Mouse (Mus musculus) embryonic facial prominence, embryonic 12.5 days (tissue): ENCODE results near the gene Pak1. TPM values are rescaled to one million over a fixed set of nuclear protein-coding genes. Genes with fewer than 3 reads are reported as not detected.
A peak's percentile ranks its signal among the peaks of the same experiment; 100 is the strongest.
"Not testable (repeated sequence)": the region's sequence is repeated elsewhere in the genome, so short reads cannot be mapped to it uniquely, and the experiment has no call there.

Experiments
- ATAC-seq: fragments of 200-750 bp; cut with Nextera tagmentation; 2 replicates; pipeline ENCODE4 v1.8.0; 2017; ENCODE audit not compliant: insufficient number of reproducible peaks, insufficient read depth, low FRiP score, low TSS enrichment
- H3K27ac ChIP-seq: fragments of 300-500 bp; sonication (generic); 2 replicates; pipeline ENCODE4 v1.5.1; 2016; ENCODE audit warnings: mild to moderate bottlenecking
- H3K27me3 ChIP-seq: fragments of 300-500 bp; sonication (generic); 2 replicates; pipeline ENCODE4 v1.6.1; 2016; ENCODE audit warnings: mild to moderate bottlenecking, moderate library complexity
- H3K36me3 ChIP-seq: fragments of 300-500 bp; sonication (generic); 2 replicates; pipeline ENCODE4 v1.6.1; 2016; ENCODE audit warnings: mild to moderate bottlenecking
- H3K4me1 ChIP-seq: fragments of 300-500 bp; sonication (generic); 2 replicates; pipeline ENCODE4 v1.6.1; 2016
- H3K4me2 ChIP-seq: fragments of 300-500 bp; sonication (generic); replicated peaks from 2 replicates; pipeline ENCODE4 v1.6.1; 2016; ENCODE audit warnings: mild to moderate bottlenecking, moderate library complexity
- H3K4me3 ChIP-seq: fragments of 300-500 bp; sonication (generic); 2 replicates; pipeline ENCODE4 v1.5.1; 2016; ENCODE audit warnings: mild to moderate bottlenecking
- H3K9ac ChIP-seq: fragments of 300-500 bp; sonication (generic); 2 replicates; pipeline ENCODE4 v1.6.1; 2016; ENCODE audit warnings: mild to moderate bottlenecking, moderate library complexity
- H3K9me3 ChIP-seq: fragments of 300-500 bp; sonication (generic); 2 replicates; pipeline ENCODE4 v1.6.1; 2016; ENCODE audit warnings: mild to moderate bottlenecking, moderate library complexity
- WGBS: fragments of 180-500 bp; shearing (Covaris S2); methylation state at CpG from one replicate; pipeline ENCODE4 v1.1.7; 2016; 5-methylcytosine and 5-hydroxymethylcytosine counted together
- polyA plus RNA-seq: library from polyadenylated mRNA; unstranded; fragments of >200 nt; fragmentation: Nextera tagmentation; extraction: Ambion mirVana; gene quantifications from 2 replicates; pipeline ENCODE4 v1.2.1, GENCODE M21; 2016

The Pak1 gene
- polyA plus RNA-seq, 1 experiment from 2014 or later = 36.9 TPM

DNA sequence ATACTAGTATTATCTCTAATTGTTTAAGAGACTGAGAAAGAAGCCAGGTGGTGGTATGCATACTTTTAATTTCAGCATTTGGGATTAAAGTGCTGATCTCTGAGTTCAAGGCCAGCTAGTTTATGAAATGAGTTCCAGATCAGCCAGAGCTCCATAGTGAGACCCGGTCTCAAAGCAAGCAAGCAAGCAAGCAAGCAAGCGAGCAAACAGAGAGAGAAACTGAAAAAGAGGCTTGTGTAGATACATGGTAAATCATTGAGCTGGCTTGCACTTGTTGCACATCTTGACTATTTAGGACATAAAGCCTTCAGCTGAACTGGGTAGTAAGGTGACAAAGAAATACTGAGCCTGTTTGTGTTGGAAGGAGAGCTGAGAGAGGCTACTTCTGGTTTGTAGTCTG is 44.6 kb downstream of the Pak1 start:
- Histone ChIP-seq H3K36me3 (no peaks in the 10 kb centered on the region), H3K4me2 (no peak overlapping the region), H3K4me3 (no peak overlapping the region), H3K27ac (no peak overlapping the region), H3K4me1 (no peaks in the 10 kb centered on the region), H3K27me3 (no peaks in the 10 kb centered on the region), H3K9me3 (no peaks in the 10 kb centered on the region), H3K9ac (no peak overlapping the region)
- ATAC-seq = no peak
- WGBS = 64% methylated on average over 2 of the region's 2 CpGs

DNA sequence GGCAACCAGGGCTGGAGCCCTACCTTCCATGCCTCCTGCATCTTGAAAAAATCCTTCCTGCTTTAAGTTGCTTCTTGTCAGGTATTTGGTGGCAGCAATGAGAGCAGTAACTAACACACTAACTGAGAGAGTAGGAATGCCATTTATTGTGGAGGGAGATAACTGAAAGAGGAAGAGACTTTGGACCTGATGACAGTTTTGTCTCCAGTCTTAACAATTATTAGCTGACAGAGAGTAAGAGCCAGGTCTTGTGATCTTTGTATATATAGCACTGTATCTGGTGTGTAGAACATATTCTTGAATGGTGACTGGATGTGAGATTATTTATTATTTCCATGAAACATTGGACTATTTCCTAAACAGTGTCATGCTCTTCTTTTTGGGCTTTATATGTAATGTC is 50.2 kb downstream of the Pak1 start:
- Histone ChIP-seq H3K27me3 (no peaks in the 10 kb centered on the region), H3K4me3 (no peak overlapping the region), H3K27ac (no peak overlapping the region), H3K36me3 (no peaks in the 10 kb centered on the region), H3K9ac (no peak overlapping the region), H3K4me2 (no peak overlapping the region), H3K9me3 (no peaks in the 10 kb centered on the region), H3K4me1 (peaks cover 10% of the 10 kb centered on the region)
- no peak for ATAC-seq

GRCm38 (mm10) chr7:97841311-97841710 is 53.0 kb downstream of the Pak1 start:
- Histone ChIP-seq H3K4me3 (no peak overlapping the region), H3K9ac (no peak overlapping the region), H3K36me3 (no peaks in the 10 kb centered on the region), H3K4me1 (peaks cover 17% of the 10 kb centered on the region), H3K27ac (no peak overlapping the region), H3K4me2 (no peak overlapping the region), H3K9me3 (no peaks in the 10 kb centered on the region), H3K27me3 (no peaks in the 10 kb centered on the region)
- 81% methylated on average over 5 of the region's 5 CpGs for WGBS
- no peak for ATAC-seq

- peaks cover 17% of the 10 kb centered on the region for H3K4me1 ChIP-seq
- H3K27me3 ChIP-seq = no peaks in the 10 kb centered on the region
- ATAC-seq = no peak
- 72% methylated on average over 2 of the region's 2 CpGs for WGBS
- H3K27ac ChIP-seq = no peak overlapping the region
- H3K9me3 ChIP-seq = no peaks in the 10 kb centered on the region
- peak overlapping the region; percentile 63 for H3K4me2 ChIP-seq
- H3K9ac ChIP-seq = no peak overlapping the region; the same call in 1 of the 2 replicates
- peak overlapping the region; percentile 52 for H3K4me3 ChIP-seq
- no peaks in the 10 kb centered on the region for H3K36me3 ChIP-seq
Measured at GRCm38 (mm10) chr7:97842332-97842731, 54.0 kb downstream of the Pak1 start.

DNA sequence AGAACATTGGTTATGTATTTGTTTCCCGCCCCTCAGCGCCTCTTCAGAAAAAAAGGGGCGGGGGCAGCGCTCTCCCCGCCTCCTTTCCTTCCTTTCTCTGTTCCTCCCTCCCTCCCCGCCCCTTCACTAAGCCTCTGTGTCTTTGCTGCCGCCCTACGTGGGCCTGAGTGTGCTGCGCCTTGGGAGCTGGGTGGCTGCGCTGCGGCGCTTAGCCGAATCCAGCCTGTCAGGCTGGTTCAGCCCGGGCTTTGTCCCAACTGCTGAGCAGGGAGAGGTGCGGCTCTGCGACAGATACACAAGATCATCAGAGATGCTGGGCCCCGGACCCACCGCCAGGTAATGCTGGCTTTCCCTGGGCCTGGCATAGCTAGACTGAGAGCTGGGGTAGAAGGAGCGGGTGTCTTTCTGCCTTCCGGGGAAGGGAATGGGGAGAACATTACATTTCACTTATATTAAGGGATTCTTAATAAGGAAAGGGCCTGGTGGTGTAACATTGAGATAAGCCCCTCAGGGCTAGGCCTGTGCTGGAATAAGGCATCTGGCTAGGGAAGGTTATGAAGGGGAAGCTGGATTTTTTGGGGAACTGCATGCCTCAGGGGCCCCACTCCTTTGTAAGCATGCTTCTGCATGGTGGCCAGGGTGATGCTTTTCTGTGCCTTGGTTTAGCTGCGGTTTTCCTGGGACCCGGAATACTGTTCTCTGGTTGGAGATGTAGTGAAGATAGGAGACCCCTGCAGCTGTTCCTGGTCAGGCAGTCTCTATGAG is 54.6 kb downstream of the Pak1 start:
- no peaks in the 10 kb centered on the region for H3K9me3 ChIP-seq
- no peaks in the 10 kb centered on the region for H3K36me3 ChIP-seq
- peak; percentile 91 for ATAC-seq
- 5% methylated on average over 20 of the region's 22 CpGs for whole genome bisulfite sequencing
- peak overlapping the region; percentile 63 for H3K4me2 ChIP-seq
- no peaks in the 10 kb centered on the region for H3K27me3 ChIP-seq
- H3K4me3 ChIP-seq = peak overlapping the region; percentile 52
- H3K4me1 ChIP-seq = peaks cover 17% of the 10 kb centered on the region
- H3K27ac ChIP-seq = peak overlapping the region; percentile 61
- peak overlapping the region; percentile 71 for H3K9ac ChIP-seq

- no peaks in the 10 kb centered on the region for H3K36me3 ChIP-seq
- 83% methylated on average over 3 of the region's 3 CpGs for WGBS
- no peaks in the 10 kb centered on the region for H3K27me3 ChIP-seq
- no peak overlapping the region for H3K9ac ChIP-seq
- no peak overlapping the region for H3K27ac ChIP-seq
- H3K9me3 ChIP-seq = no peaks in the 10 kb centered on the region
- no peak overlapping the region for H3K4me2 ChIP-seq
- no peak for ATAC-seq
- no peak overlapping the region for H3K4me3 ChIP-seq
- H3K4me1 ChIP-seq = peaks cover 17% of the 10 kb centered on the region
Measured at GRCm38 (mm10) chr7:97844419-97844818, 56.1 kb downstream of the Pak1 start.

- WGBS = 84% methylated on average over 2 of the region's 2 CpGs
- Histone ChIP-seq H3K36me3 (no peaks in the 10 kb centered on the region), H3K27ac (no peak overlapping the region), H3K9me3 (no peaks in the 10 kb centered on the region), H3K4me1 (peaks cover 17% of the 10 kb centered on the region), H3K4me2 (no peak overlapping the region), H3K27me3 (no peaks in the 10 kb centered on the region), H3K9ac (no peak overlapping the region), H3K4me3 (no peak overlapping the region)
- no peak for ATAC-seq
Measured at GRCm38 (mm10) chr7:97845546-97845945, 57.2 kb downstream of the Pak1 start.

DNA sequence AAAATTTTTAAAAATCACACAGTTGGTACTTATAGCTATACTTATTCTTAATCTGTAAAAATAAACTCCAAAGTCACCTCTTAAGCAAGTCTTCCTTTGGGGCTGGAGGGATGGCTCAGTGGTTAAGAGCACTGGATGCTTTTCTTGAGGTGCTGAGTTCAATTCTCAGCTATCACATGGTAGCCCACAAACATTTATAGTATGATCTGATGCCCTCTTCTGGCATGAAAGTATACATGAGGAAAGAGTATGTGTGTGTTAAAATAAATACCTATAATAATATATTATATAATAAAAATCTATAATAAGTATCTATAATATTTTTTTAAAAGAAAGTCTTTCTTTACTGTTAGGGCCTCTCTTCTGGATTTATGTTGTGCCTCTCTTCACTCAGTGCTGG is 58.2 kb downstream of the Pak1 start:
- no peak overlapping the region for H3K9ac ChIP-seq
- H3K9me3 ChIP-seq = no peaks in the 10 kb centered on the region
- H3K36me3 ChIP-seq = no peaks in the 10 kb centered on the region
- no peak overlapping the region for H3K4me3 ChIP-seq
- ATAC-seq = no peak
- H3K4me2 ChIP-seq = no peak overlapping the region
- H3K27ac ChIP-seq = no peak overlapping the region
- no peaks in the 10 kb centered on the region for H3K27me3 ChIP-seq
- H3K4me1 ChIP-seq = peaks cover 17% of the 10 kb centered on the region

GRCm38 (mm10) chr7:97849557-97849956 is 61.2 kb downstream of the Pak1 start:
- ATAC-seq, H3K9ac ChIP-seq, H3K4me3 ChIP-seq, H3K9me3 ChIP-seq, H3K4me1 ChIP-seq, H3K27ac ChIP-seq, H3K4me2 ChIP-seq, H3K27me3 ChIP-seq, H3K36me3 ChIP-seq: not testable (repeated sequence)
- WGBS = 62% methylated on average over 3 of the region's 3 CpGs

GRCm38 (mm10) chr7:97850331-97850730 is 62.0 kb downstream of the Pak1 start:
- 83% methylated on average over 3 of the region's 3 CpGs for WGBS
- H3K4me2 ChIP-seq = no peak overlapping the region
- H3K4me3 ChIP-seq = no peak overlapping the region
- H3K4me1 ChIP-seq = no peaks in the 10 kb centered on the region
- no peak for ATAC-seq
- H3K27me3 ChIP-seq = no peaks in the 10 kb centered on the region
- H3K27ac ChIP-seq = no peak overlapping the region
- H3K9ac ChIP-seq = no peak overlapping the region
- no peaks in the 10 kb centered on the region for H3K9me3 ChIP-seq
- no peaks in the 10 kb centered on the region for H3K36me3 ChIP-seq

DNA sequence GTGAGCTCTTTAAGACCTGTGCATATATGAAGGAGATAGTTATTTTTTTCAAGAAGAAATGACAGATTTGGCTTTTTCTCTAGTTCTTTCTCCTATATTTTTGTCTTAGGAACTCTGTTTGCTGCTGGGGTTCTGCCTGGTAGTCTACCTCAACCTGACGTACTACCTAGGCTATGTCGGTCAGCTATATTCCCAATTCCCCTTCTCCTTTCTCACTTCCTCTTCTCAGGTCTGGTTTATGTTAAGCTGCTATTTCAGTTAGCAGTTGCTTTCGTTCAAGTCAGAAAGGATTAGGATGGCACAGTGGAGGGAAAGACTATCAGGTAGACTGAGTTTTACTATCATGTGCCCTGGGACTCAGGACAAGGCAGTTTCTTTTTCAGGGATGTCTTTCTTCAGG is 75.2 kb downstream of the Pak1 start:
- Histone ChIP-seq H3K27me3 (no peaks in the 10 kb centered on the region), H3K4me3 (no peak overlapping the region), H3K4me2 (no peak overlapping the region), H3K4me1 (no peaks in the 10 kb centered on the region), H3K9me3 (no peaks in the 10 kb centered on the region), H3K9ac (no peak overlapping the region), H3K27ac (no peak overlapping the region), H3K36me3 (no peaks in the 10 kb centered on the region; the same call in 1 of the 2 replicates)
- WGBS = 72% methylated on average over 3 of the region's 3 CpGs
- no peak for ATAC-seq

GRCm38 (mm10) chr7:97864531-97864930 is 76.2 kb downstream of the Pak1 start:
- Histone ChIP-seq H3K36me3 (no peaks in the 10 kb centered on the region; the same call in 1 of the 2 replicates), H3K9me3 (no peaks in the 10 kb centered on the region), H3K27me3 (no peaks in the 10 kb centered on the region), H3K4me2 (no peak overlapping the region), H3K27ac (no peak overlapping the region), H3K4me3 (no peak overlapping the region), H3K4me1 (no peaks in the 10 kb centered on the region), H3K9ac (no peak overlapping the region)
- no peak for ATAC-seq
- WGBS = 80% methylated on average over 1 of the region's 1 CpGs
